Mouse (Mus musculus) frontal cortex, postnatal 10 days (tissue): Measurements from ENCODE around the gene Grin2d.
"Not testable (repeated sequence)": the region's sequence is repeated elsewhere in the genome, so short reads cannot be mapped to it uniquely, and the experiment has no call there.

ENCODE experiments used
- DNase-seq, 2 experiments: peaks; one replicate each; pipeline ENCODE4 v3.0.0; 2022; ENCODE audit warnings: low spot score in 2 of 2, mixed read lengths in 1 of 2

Grin2d gene

DNA sequence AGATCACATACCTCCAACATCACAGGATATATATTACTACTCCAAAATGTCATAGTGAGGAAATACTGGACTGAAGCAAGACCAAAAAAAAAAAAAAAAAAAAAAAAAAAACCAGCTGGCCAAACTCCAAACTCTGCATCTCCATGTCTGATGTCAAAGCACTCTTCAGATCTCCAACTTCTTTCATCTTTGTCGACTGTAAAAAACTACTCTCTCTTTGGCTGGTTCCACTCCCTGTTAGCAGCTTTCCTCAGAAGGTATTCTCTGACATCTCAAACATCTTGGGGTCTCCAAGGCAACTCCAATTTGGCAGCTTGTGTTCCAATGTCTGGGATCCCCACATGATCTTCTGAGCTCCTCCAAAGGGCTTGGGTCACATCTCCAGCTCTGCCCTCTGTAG, at the start of gene Grin2d:
Gene Grin2d, minus strand, starts transcription at position 101 of the 400 bp plus-strand sequence.
- not testable (repeated sequence) for DNase-seq

DNA sequence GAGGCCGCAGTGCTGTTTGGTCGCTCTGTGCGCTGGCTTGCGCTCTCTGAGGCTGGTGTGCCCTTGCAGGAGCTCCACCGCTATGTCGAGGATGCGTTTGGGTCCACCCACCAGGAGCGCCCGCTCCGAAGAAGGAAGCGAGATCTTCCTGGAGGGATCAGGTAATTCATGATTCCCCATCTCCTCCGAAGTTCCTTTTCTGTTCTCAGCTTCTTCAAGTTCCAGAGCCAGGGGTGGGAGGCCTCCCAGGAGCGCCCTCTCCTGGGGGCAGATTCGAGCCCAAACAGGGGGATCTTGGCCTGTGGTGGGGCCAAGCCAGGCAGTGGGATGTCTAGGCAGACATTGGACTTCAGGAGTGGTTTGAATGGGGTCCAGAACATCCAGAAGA, 46.2 kb upstream of the Grin2d start:
- no peak for DNase-seq

- DNase-seq = no peak
Observed at GRCm38 (mm10) chr7:45923762-45924428, 45.7 kb upstream of the Grin2d start, which contains the start of gene Ccdc114. Gene Ccdc114 (plus strand): TSS chr7:45924072.

DNA sequence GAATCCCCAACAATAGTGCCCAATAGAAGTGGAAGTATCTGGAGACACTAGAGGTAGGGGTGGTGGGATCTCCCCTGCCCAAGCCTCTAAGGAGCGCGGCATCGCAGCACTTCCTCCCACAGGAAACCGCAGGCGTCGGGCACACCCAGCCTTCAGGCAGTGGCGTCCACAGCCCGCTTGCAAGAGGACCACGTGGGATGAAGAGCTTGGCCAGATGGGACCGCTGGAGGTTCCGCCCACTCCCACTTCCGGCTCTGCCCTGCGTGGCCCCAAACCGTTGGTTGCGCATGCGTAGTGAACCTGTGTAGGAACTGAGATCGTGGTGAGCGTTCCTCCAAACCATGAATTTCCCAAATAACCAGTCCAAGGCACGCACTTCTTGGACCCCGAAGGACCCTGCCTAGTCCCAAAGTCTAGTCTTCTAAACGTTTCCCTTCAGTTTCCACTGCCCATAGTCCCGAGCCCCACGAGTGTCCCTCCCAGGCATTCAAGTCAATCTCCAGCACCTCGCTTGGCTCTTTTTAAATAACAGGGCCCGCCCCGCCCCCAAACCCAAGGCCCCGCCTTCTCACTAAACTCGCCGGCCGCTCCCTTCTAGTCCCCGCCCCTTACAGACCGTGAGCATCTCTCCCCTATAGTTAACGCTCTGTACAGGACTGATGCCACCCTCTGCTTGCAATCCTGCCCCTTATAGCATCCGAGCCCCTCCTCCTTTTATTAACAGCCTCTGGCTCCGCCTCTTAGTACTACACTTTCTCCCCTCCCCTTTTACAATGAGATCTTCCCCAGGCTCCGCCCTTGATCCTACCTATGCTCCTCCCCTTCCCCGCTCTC, 45.0 kb upstream of the Grin2d start:
- DNase-seq = peak; percentile 90

DNA sequence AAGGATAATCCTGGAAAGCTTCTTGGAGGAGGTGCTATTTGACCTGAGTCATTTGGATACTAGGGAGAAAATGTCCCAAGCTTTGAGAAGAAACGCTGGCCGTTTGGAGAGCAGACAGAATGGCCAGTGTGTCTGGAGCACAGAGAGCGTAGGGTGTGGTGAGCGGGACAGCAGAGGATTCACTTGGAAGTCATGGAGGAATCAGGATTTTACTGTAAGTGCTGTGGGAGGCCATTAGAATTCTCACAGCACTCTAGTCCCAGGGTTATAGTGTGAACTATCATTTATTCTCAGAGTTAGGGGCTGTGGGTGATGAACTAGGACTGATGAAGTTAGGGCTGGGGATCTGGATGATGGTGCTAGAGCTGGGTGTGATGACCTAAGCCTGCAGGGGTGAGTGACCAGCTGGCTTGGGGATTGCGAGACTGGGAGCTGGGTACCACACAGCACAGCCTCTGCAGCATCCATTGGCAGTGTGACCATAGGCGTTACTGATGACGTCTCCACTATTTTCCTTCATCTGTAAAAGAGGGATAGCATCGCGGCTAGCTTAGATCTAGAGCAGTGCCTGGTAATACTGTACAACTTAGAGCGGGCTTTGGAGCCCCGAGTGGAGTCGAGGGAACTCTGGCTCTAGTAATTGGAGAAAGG, 43.9 kb upstream of the Grin2d start:
- no peak for DNase-seq

DNA sequence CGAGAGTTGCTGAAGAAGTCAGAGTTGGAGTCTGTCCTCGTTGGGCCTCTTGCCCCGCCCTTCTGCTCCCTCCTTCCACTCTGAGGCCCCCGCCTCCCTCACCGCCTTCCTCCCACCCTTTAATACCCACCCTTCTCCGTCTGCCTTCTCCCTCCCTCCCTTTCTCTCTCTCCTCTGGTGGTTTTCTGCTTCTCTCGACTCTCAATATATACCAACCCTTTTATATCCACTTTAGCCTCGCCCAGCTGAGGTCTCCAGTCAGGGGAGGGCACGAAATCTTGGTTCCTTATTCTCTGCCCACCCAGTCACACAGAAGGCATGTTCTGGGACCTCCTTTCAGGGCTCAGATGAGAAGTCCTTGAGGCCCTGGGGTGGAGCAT, 43.1 kb upstream of the Grin2d start, which contains the start of gene Emp3:
Gene Emp3, minus strand, starts transcription at position 163 of the 380 bp plus-strand sequence.
- no peak for DNase-seq

DNA sequence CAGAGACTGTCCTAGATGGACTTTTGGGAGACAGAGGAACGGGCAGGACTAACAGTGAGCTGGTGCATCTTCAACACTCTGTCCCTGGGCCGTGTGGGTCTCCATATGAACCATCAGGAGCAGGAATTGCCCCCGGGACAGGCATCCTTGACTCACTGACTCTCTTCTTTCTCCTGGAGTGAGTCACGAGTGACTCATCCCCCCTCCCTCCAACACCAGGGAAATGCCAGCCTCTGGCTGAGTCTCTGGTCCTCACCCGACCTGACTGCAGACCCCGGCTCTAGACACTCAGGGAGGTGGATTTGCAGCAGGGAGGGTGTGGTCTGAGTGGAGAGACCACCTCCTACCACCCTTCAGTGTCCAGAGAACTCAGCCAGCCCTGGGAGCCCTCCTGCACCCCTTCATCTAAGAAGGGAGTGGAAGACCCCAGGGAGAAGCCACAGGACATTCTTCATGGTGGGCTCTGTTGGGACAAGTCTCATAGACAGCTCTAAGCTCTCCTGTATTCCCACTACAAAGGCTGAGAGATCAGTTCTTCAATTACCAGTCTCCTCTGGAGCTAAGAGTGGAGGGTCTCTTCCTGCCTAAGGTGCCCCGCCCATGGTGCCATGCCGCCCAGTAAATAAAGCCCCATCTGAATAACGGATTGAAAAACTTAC, 42.5 kb upstream of the Grin2d start:
- no peak for DNase-seq

DNA sequence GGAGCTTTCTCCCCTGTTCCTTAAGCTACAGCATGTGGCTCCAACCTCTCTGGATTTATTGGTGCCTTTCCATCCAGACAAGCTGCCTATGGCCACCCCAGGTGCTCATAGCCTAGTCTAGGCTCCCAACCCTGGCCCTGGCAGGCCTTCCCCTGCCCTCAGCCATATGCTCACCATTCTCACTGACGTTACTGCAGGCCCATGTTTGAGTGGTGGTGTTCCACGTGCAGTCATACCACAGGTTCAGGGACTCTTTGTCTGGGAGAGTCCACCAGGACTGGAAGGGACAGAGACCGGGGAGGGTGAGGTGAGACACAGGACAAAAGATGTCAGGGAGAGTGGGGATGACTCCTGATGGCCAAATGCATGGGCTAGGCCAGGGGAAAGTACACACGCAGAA, 41.6 kb upstream of the Grin2d start:
- DNase-seq = no peak

- DNase-seq = no peak
Observed at GRCm38 (mm10) chr7:45919083-45919671, 41.0 kb upstream of the Grin2d start.

GRCm38 (mm10) chr7:45917926-45918325, 39.7 kb upstream of the Grin2d start:
- DNase-seq = no peak

GRCm38 (mm10) chr7:45917004-45917704, 39.0 kb upstream of the Grin2d start:
- DNase-seq = no peak

DNA sequence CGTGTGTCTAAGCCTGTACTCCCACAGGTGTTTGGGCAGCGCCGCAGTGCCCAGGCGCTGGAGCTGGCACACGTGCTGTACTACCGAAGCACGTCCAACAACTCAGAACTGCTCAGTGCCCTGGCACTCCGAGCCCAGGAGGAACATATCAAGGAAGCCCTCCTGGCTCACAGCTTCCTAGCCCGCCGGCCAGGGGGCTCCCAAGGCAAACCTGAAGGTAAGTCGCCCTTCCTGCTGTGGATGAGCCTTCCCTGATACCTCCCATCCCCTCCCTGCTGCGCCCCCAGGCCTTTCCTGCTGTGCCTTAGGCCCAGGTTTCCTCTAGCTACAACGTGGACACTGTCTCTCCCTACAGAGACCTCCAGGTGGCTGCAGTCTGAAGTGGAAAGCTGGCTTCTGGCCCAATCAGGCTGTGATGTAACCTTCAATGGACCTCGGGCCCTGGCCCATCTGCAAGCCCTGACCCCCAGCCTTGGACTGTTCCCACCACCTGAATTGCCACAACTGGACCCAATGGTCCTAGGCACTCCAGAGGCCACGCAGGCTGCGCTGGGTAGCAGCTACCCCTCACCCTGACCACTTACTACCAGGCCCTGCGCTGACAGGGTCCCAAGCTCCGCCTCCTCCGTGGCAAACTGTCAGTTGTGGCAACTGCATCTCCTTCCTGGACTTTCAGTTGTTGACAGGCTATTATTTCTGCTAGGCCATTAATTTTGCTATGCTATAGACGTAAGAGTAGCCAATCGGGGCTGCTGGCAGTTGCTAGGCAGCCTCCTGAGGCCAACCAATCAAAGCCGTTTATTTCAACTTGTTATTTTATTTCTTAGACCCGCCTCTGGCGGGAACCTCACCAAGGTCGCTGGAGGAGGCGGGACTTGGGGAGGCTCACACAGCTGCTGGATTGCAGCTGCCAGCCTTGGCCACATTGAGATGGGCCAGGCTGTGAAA, 38.2 kb upstream of the Grin2d start:
- DNase-seq = peak; percentile 73 to 85

- no peak for DNase-seq
Observed at GRCm38 (mm10) chr7:45915011-45915410, 36.8 kb upstream of the Grin2d start.

- DNase-seq = no peak
Observed at GRCm38 (mm10) chr7:45914067-45914466, 35.9 kb upstream of the Grin2d start.

DNA sequence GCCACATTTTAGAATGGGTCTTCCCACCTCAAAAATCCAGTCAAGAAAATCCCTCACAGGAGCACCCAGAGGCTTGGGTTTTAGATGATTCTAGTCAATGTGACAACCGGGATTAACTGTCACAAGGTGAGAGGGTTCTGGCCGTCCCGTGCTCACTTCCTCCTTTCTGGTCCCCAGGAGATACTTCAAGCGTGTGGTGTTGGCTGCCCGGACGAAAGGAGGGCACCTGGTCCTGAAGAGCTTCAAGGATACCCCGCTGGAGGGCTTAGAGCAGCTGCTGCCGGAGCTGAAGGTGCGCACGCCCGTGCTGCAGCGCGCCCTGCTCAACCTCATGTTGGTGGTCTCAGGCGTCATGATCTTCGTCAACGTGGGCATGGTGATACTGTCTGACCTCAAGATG, 31.0 kb upstream of the Grin2d start:
- no peak for DNase-seq

DNA sequence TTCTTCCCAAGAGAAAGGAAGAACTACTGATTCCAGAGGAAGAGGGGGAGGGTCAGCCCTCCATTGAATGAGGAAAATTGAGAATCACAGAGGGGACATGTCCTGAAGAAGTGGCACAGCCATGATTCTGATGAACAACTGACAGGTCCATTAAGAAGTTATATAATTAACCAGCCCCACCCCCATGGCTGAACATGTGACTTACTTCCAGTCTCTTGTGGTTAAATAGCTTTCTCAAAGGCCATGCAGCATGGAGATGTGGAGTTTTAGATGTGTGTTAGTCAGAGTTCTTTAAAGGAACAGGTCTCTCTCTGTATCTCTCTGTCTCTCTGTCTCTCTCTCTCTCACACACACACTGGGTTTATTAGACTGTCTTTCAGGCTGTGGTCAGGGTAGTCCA, 30.2 kb upstream of the Grin2d start:
- DNase-seq = no peak

- DNase-seq = no peak
Observed at GRCm38 (mm10) chr7:45906622-45907021, 28.4 kb upstream of the Grin2d start.

GRCm38 (mm10) chr7:45902481-45903002, 24.4 kb upstream of the Grin2d start:
- DNase-seq = no peak

GRCm38 (mm10) chr7:45901562-45901961, 23.4 kb upstream of the Grin2d start:
- no peak for DNase-seq

DNA sequence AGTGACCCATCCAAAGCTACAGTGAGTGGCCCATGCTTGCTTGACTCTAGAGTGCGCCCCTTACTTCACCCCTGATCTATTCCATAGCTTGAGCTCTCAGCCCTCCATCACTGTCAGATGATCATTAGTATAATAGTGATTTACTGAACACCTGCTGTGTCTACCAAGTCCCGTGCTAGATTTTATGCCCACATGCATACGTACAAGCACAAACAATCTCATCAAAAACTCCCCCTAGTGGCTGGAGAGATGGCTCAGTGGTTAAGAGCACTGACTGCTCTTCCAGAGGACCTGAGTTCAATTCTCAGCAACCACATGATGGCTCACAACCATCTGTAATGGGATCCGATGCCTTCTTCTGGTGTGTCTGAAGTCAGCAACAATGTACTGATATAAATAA, 19.9 kb upstream of the Grin2d start:
- DNase-seq = not testable (repeated sequence)
